Comparison of ENCODE assay signal across 25 mouse cellular contexts in the genomic region with DNA sequence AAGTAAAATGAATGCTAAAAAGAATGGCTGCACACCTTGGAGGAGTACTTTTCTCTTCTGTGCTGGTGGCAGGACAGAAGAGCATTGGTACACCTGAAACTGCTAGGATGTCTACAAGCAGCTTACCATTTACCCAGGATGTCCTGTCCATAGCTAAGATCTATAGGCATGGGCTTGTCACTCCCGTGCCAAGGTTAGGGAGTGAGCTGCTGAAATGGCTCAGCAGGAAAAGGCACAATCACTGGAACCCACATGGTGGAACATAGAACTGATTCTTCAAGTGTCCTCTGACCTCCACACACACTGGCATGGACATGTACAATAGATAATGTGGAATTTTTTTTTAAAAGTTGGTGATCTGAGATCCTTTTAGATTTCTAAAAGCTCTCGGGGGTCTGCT.
"Had no signal": no experiment of that assay in that cellular context is flagged by ENCODE, and none has a peak within 500 bp of the region (broad histone marks: within the 10 kb centered on the region; RNA-seq: fewer than 3 reads in every experiment).

No protein-coding gene starts in this region.

- ATAC-seq: hindbrain, embryonic 16.5 days; inflammation-experienced regulatory T-cells, adult 6 months; intestine, embryonic 15.5 days; intestine, postnatal 0 days; liver, embryonic 12.5 days had no signal

- H3K9me3 ChIP-seq: heart, embryonic 12.5 days; hindbrain, embryonic 10.5 days; hindbrain, embryonic 12.5 days; intestine, embryonic 15.5 days; limb, embryonic 13.5 days; limb, embryonic 15.5 days; liver, embryonic 12.5 days had no signal

- H3K27me3 ChIP-seq: heart, embryonic 12.5 days; hindbrain, embryonic 12.5 days; intestine, embryonic 15.5 days; limb, embryonic 13.5 days; limb, embryonic 15.5 days; liver, embryonic 12.5 days had no signal

- H3K4me3 ChIP-seq: gastrocnemius, adult 2 months; heart, embryonic 12.5 days; hindbrain, embryonic 10.5 days; hindbrain, embryonic 12.5 days; intestine, embryonic 15.5 days; layer of hippocampus, adult 2 months; limb, embryonic 13.5 days; limb, embryonic 15.5 days; liver, embryonic 12.5 days had no signal

- H3K4me2 ChIP-seq: heart, embryonic 12.5 days; hindbrain, embryonic 12.5 days; hindbrain, embryonic 14.5 days; intestine, embryonic 15.5 days; limb, embryonic 13.5 days; limb, embryonic 15.5 days; liver, embryonic 12.5 days had no signal

- H3K27ac ChIP-seq: gastrocnemius, adult 2 months; hindbrain, embryonic 10.5 days; hindbrain, embryonic 12.5 days; hindbrain, embryonic 14.5 days; intestine, embryonic 15.5 days; layer of hippocampus, adult 2 months; limb, embryonic 13.5 days; limb, embryonic 15.5 days; liver, embryonic 12.5 days; liver, embryonic 14.5 days had no signal

- H3K9ac ChIP-seq: heart, embryonic 12.5 days; hindbrain, embryonic 12.5 days; hindbrain, embryonic 14.5 days; intestine, embryonic 15.5 days; limb, embryonic 13.5 days; limb, embryonic 15.5 days; liver, embryonic 12.5 days; liver, embryonic 14.5 days had no signal

- DNase-seq: gastrocnemius, adult 2 months; gastrocnemius, postnatal 10 days; gastrocnemius, postnatal 25 days; heart, postnatal 14 days; heart, postnatal 36 days; kidney, adult 18-20 months; kidney, adult 8-10 months; kidney, postnatal 10 days; kidney, postnatal 25 days; kidney, postnatal 4 days; layer of hippocampus, postnatal 36 days; left cerebral cortex, postnatal 4 days had no signal

- H3K4me1 ChIP-seq: hindbrain, embryonic 12.5 days; intestine, embryonic 15.5 days; limb, embryonic 13.5 days; limb, embryonic 15.5 days; liver, embryonic 12.5 days had no signal

- H3K36me3 ChIP-seq: intestine, embryonic 15.5 days had no signal
